Mouse (Mus musculus) intestine, embryonic 16.5 days (tissue): ENCODE data around the gene Abhd4. TPM values are rescaled to one million over a fixed set of nuclear protein-coding genes. Genes with fewer than 3 reads are reported as not detected.

Experiments used
- ATAC-seq: fragments of 200-750 bp; cut with Nextera tagmentation; 2 replicates; pipeline ENCODE4 v1.8.0; 2017; ENCODE audit warnings: moderate TSS enrichment, moderate library complexity
- H3K27ac ChIP-seq: fragments of 300-500 bp; sonication (generic); 2 replicates; pipeline ENCODE4 v1.5.1; 2014; ENCODE audit warnings: mild to moderate bottlenecking, low read length
- H3K27me3 ChIP-seq: fragments of 300-500 bp; sonication (generic); replicated peaks from 2 replicates; pipeline ENCODE4 v1.6.1; 2014; ENCODE audit warnings: low read length, control low read depth, mixed read lengths; ENCODE audit not compliant: control insufficient read depth, insufficient read depth
- H3K36me3 ChIP-seq: fragments of 300-500 bp; sonication (generic); 2 replicates; pipeline ENCODE4 v1.6.1; 2014; ENCODE audit warnings: low read length, control low read depth; ENCODE audit not compliant: control insufficient read depth, insufficient read depth
- H3K4me1 ChIP-seq: fragments of 300-500 bp; sonication (generic); 2 replicates; pipeline ENCODE4 v1.6.1; 2014; ENCODE audit warnings: low read length, control low read depth, mixed read lengths; ENCODE audit not compliant: control insufficient read depth, insufficient read depth
- H3K4me2 ChIP-seq: fragments of 300-500 bp; sonication (generic); 2 replicates; pipeline ENCODE4 v1.6.1; 2014; ENCODE audit warnings: low read depth, low read length, control low read depth
- H3K4me3 ChIP-seq: fragments of 300-500 bp; sonication (generic); 2 replicates; pipeline ENCODE4 v1.5.1; 2014; ENCODE audit warnings: mild to moderate bottlenecking, low read length
- H3K9ac ChIP-seq: fragments of 300-500 bp; sonication (generic); 2 replicates; pipeline ENCODE4 v1.6.1; 2014; ENCODE audit warnings: low read depth, low read length
- H3K9me3 ChIP-seq: fragments of 300-500 bp; sonication (generic); 2 replicates; pipeline ENCODE4 v1.6.1; 2016; ENCODE audit warnings: low read length, control low read depth; ENCODE audit not compliant: control insufficient read depth
- WGBS: fragments of 180-500 bp; shearing (Covaris S2); extraction: QIAGEN DNeasy Blood & Tissue Kit; methylation state at CpG from one replicate; pipeline ENCODE4 v1.1.7; 2014; 5-methylcytosine and 5-hydroxymethylcytosine counted together
- polyA plus RNA-seq: library from polyadenylated mRNA; unstranded; fragments of >200 nt; fragmentation: Nextera tagmentation; extraction: Ambion mirVana; gene quantifications from 2 replicates; pipeline ENCODE4 v1.2.1, GENCODE M21; 2015

Gene Abhd4
- polyA plus RNA-seq, 1 experiment from 2014 or later = 47.8 TPM

- H3K9ac ChIP-seq = peak overlapping the region; percentile 39
- H3K27ac ChIP-seq = peak overlapping the region; percentile 93
- 13% methylated on average over 9 of the region's 9 CpGs for WGBS
- peaks cover 38% of the 10 kb centered on the region for H3K4me1 ChIP-seq
- no peaks in the 10 kb centered on the region for H3K9me3 ChIP-seq
- H3K36me3 ChIP-seq = no peaks in the 10 kb centered on the region
- no peaks in the 10 kb centered on the region for H3K27me3 ChIP-seq
- H3K4me3 ChIP-seq = 0 out of 2 replicates have a peak overlapping the region, but pooled peaks have one; percentile 7
- H3K4me2 ChIP-seq = peak overlapping the region; percentile 44
- ATAC-seq = peak; percentile 64
These were observed 21.0 kb upstream of the Abhd4 start for GRCm38 (mm10) chr14:54232811-54233558.

DNA sequence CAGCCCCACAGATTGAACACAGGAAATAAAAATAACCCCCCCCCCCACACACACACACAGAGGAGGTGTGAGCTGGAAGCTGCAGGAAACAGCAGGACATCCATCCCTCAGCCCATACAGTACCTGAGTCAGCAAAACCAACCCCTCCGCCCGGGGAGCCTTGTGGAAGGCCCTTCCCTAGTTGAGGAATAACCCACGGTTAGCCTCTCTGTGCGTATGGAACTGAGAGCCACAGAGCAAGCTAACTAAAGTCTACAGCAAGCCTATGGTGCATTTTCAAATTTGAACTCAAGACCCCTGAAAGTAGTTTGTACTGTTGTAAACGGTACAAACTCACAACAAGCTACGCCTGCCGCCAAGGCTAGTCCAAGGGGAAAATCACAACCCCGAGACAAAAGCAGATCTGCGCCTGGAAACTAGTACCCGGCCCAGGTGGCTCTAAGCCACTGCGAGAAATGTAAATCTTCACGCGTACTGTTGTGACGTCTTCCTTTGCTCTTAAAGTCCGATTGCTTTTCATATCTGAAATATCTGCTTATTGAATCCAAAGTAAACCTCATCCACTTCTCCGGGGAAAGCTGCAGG, 20.3 kb upstream of the Abhd4 start:
- no peak; the same call in 1 of the 2 replicates for ATAC-seq

GRCm38 (mm10) chr14:54234231-54235040, 19.6 kb upstream of the Abhd4 start:
- no peak for ATAC-seq
- Histone ChIP-seq H3K27ac (peak overlapping the region; percentile 93), H3K4me1 (peaks cover 28% of the 10 kb centered on the region), H3K36me3 (peaks cover 2% of the 10 kb centered on the region; the same call in 1 of the 2 replicates), H3K9me3 (no peaks in the 10 kb centered on the region), H3K4me3 (no peak overlapping the region), H3K4me2 (no peak overlapping the region), H3K27me3 (no peaks in the 10 kb centered on the region), H3K9ac (peak overlapping the region; percentile 39; the same call in 1 of the 2 replicates)
- 75% methylated on average over 20 of the region's 20 CpGs for WGBS

More for the DNA sequence above, 20.3 kb upstream of the Abhd4 start:
- Histone ChIP-seq H3K27me3 (no peaks in the 10 kb centered on the region), H3K4me3 (no peak overlapping the region), H3K27ac (peak overlapping the region; percentile 93), H3K9ac (peak overlapping the region; percentile 39), H3K4me2 (peak overlapping the region; percentile 44; the same call in 1 of the 2 replicates), H3K4me1 (peaks cover 32% of the 10 kb centered on the region), H3K9me3 (no peaks in the 10 kb centered on the region), H3K36me3 (peaks cover 2% of the 10 kb centered on the region; the same call in 1 of the 2 replicates)
- 48% methylated on average over 16 of the region's 16 CpGs for WGBS

DNA sequence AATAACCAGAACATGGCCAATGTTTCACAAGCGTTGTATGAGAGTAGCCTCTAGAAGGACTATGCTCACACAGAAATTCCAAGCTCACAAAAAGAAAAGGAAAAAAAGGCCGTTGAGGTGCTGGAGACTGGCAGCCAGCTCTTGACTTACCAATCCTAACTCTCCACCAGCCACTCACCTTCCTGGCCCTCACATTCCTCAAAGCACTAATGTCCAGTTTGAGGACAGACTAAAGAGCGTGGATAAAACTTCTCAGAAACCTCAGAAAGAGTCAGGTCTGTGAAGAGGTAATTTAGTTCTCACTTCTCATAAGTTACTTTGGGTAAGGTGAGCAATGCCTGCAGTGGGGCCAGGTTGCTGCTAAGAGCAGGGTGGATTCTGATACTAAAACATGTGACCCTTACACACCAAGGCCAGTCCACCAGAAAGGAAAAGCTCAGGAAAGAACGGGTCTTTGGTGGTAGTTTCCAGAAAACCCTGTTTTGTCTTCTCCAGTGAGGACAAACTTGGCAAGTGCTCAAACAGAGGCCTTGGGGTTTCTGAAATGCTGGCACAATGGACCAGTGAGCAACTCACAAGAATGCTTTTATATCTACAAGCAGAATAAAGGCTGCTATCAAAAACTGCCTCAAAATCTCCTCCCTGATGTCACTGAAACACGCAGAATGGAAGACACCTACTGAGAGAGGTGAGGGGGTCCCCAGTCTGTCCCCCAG, 18.0 kb upstream of the Abhd4 start:
- no peak for ATAC-seq
- peaks cover 24% of the 10 kb centered on the region for H3K4me1 ChIP-seq
- H3K4me3 ChIP-seq = no peak overlapping the region
- no peak overlapping the region for H3K4me2 ChIP-seq
- no peak overlapping the region for H3K27ac ChIP-seq
- WGBS = 81% methylated on average over 5 of the region's 5 CpGs
- H3K9ac ChIP-seq = no peak overlapping the region
- no peaks in the 10 kb centered on the region for H3K27me3 ChIP-seq
- H3K36me3 ChIP-seq = peaks cover 2% of the 10 kb centered on the region; the same call in 1 of the 2 replicates
- no peaks in the 10 kb centered on the region for H3K9me3 ChIP-seq

GRCm38 (mm10) chr14:54236881-54237280, 17.1 kb upstream of the Abhd4 start:
- Histone ChIP-seq H3K27ac (no peak overlapping the region), H3K9me3 (0 out of 2 replicates have a peak, but pooled peaks cover 2% of the 10 kb centered on the region), H3K4me2 (no peak overlapping the region), H3K4me3 (no peak overlapping the region), H3K4me1 (peaks cover 19% of the 10 kb centered on the region), H3K36me3 (peaks cover 9% of the 10 kb centered on the region; the same call in 1 of the 2 replicates), H3K27me3 (no peaks in the 10 kb centered on the region), H3K9ac (no peak overlapping the region)
- ATAC-seq = no peak
- 89% methylated on average over 5 of the region's 5 CpGs for WGBS

DNA sequence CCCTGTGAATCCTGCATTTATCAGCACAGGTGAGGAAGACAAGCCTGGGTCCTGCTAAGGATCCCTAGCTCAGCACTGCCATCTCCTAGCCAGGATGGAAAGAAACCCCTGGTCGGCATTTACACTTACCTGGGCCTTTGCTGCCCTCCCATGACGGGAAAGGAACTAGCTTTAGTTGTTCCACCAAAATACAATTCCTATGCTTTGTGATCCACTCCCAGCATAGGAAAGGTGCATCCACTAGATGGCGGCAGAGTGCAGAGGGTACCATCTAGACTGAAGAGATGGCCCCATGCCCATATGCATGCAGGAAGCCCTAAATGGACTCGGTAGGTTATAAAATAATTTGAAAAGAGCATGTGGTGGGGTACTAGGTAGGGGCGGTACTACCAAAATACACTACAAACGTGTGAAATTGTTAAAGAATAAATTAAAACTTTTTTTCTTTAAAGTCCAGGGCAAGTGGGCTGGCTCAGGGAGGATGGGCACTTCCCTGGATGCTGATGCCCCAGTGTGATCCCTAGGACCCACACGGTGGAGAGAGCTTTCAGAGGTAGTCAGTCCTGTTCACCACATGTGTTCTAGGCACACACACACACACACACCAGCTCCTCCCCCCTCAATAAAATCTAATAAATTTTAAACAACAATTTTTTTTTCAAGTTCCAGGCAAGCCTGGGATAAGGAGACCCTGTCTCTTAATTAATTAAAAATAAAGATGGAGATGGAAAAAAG, 14.8 kb upstream of the Abhd4 start:
- Histone ChIP-seq H3K4me2 (no peak overlapping the region), H3K4me1 (peaks cover 6% of the 10 kb centered on the region), H3K9ac (no peak overlapping the region), H3K4me3 (no peak overlapping the region), H3K27me3 (no peaks in the 10 kb centered on the region), H3K27ac (no peak overlapping the region), H3K36me3 (peaks cover 17% of the 10 kb centered on the region), H3K9me3 (0 out of 2 replicates have a peak, but pooled peaks cover 3% of the 10 kb centered on the region)
- 14% methylated on average over 7 of the region's 7 CpGs for WGBS
- ATAC-seq = peak; percentile 50; the same call in 1 of the 2 replicates

DNA sequence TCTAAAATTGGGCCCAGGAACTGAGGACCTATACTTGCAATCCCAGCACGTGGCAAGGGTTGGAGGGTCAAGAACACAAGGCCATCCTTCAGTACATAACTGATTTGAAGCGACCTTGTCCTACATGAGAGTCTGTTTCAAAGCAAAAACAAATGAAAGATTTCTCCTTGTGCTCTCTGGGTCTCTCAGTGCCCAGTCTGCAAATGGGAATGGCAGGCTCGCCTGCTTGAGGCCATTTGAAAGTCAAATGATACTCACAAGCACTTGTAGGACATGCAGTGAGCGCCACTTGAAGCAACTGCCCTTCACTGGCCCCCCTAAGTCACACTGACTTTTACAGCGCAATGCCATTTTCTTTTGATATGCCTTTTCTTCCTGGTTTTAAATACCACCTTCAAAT, 13.4 kb upstream of the Abhd4 start:
- 0 out of 2 replicates have a peak, but pooled peaks cover 3% of the 10 kb centered on the region for H3K9me3 ChIP-seq
- H3K4me2 ChIP-seq = no peak overlapping the region
- H3K4me1 ChIP-seq = peaks cover 3% of the 10 kb centered on the region; the same call in 1 of the 2 replicates
- no peak overlapping the region for H3K9ac ChIP-seq
- no peaks in the 10 kb centered on the region for H3K27me3 ChIP-seq
- WGBS = 85% methylated on average over 5 of the region's 5 CpGs
- peaks cover 17% of the 10 kb centered on the region for H3K36me3 ChIP-seq
- ATAC-seq = no peak
- H3K27ac ChIP-seq = no peak overlapping the region
- H3K4me3 ChIP-seq = no peak overlapping the region

- H3K27ac ChIP-seq = no peak overlapping the region; the same call in 1 of the 2 replicates
- H3K9ac ChIP-seq = no peak overlapping the region
- H3K36me3 ChIP-seq = peaks cover 15% of the 10 kb centered on the region
- H3K4me2 ChIP-seq = no peak overlapping the region
- no peaks in the 10 kb centered on the region for H3K27me3 ChIP-seq
- no peak overlapping the region for H3K4me3 ChIP-seq
- 40% methylated on average over 3 of the region's 3 CpGs for WGBS
- peaks cover 10% of the 10 kb centered on the region for H3K4me1 ChIP-seq
- ATAC-seq = peak; percentile 72
- 0 out of 2 replicates have a peak, but pooled peaks cover 3% of the 10 kb centered on the region for H3K9me3 ChIP-seq
These were observed 9.8 kb upstream of the Abhd4 start for GRCm38 (mm10) chr14:54244183-54244582.
